Mouse (Mus musculus) midbrain, embryonic 10.5 days (tissue): Measurements from ENCODE around the gene Fam198b. TPM values are rescaled to one million over a fixed set of nuclear protein-coding genes. Genes with fewer than 3 reads are reported as not detected.

Experiments used
- DNase-seq: peaks from one replicate; pipeline ENCODE4 v3.0.0-alpha.2; 2017; ENCODE audit warnings: low spot score
- H3K27ac ChIP-seq: fragments of 300-500 bp; sonication (generic); replicated peaks from 2 replicates; pipeline ENCODE4 v1.5.1; 2016; ENCODE audit warnings: mild to moderate bottlenecking
- H3K27me3 ChIP-seq: fragments of 300-500 bp; sonication (generic); 2 replicates; pipeline ENCODE4 v1.6.1; 2016; ENCODE audit warnings: low read depth, mild to moderate bottlenecking; ENCODE audit not compliant: poor library complexity, severe bottlenecking
- H3K36me3 ChIP-seq: fragments of 300-500 bp; sonication (generic); 2 replicates; pipeline ENCODE4 v1.6.1; 2016; ENCODE audit warnings: mild to moderate bottlenecking, moderate library complexity
- H3K4me1 ChIP-seq: fragments of 300-500 bp; sonication (generic); 2 replicates; pipeline ENCODE4 v1.6.1; 2016
- H3K4me3 ChIP-seq: fragments of 300-500 bp; sonication (generic); 2 replicates; pipeline ENCODE4 v1.5.1; 2016; ENCODE audit warnings: mild to moderate bottlenecking, moderate library complexity
- H3K9me3 ChIP-seq: fragments of 300-500 bp; sonication (generic); replicated peaks from 2 replicates; pipeline ENCODE4 v1.6.1; 2016; ENCODE audit warnings: mild to moderate bottlenecking
- WGBS: fragments of 180-500 bp; shearing (Covaris S2); methylation state at CpG from one replicate; pipeline ENCODE4 v1.1.7; 2016; 5-methylcytosine and 5-hydroxymethylcytosine counted together
- polyA plus RNA-seq: library from polyadenylated mRNA; unstranded; fragments of >200 nt; fragmentation: Nextera tagmentation; extraction: Ambion mirVana; gene quantifications from 2 replicates; pipeline ENCODE4 v1.2.1, GENCODE M21; 2016

Gene Fam198b
- polyA plus RNA-seq, 1 experiment from 2014 or later: 2.0 TPM

GRCm38 (mm10) chr3:79887161-79887855 is 3.0 kb downstream of the Fam198b start:
- H3K36me3 ChIP-seq: no peaks in the 10 kb centered on the region
- no peaks in the 10 kb centered on the region for H3K9me3 ChIP-seq
- no peak overlapping the region for H3K4me3 ChIP-seq
- no peak for DNase-seq
- H3K27me3 ChIP-seq: no peaks in the 10 kb centered on the region
- 85% methylated on average over 8 of the region's 8 CpGs for WGBS
- H3K27ac ChIP-seq: no peak overlapping the region
- peaks cover 13% of the 10 kb centered on the region for H3K4me1 ChIP-seq

GRCm38 (mm10) chr3:79887966-79888365 is 3.6 kb downstream of the Fam198b start:
- Histone ChIP-seq H3K36me3 (no peaks in the 10 kb centered on the region), H3K9me3 (no peaks in the 10 kb centered on the region), H3K27me3 (no peaks in the 10 kb centered on the region), H3K27ac (no peak overlapping the region), H3K4me3 (no peak overlapping the region), H3K4me1 (peaks cover 13% of the 10 kb centered on the region)
- DNase-seq: no peak
- WGBS: 81% methylated on average over 2 of the region's 2 CpGs

GRCm38 (mm10) chr3:79897534-79898370 is 13.4 kb downstream of the Fam198b start:
- H3K27me3 ChIP-seq: no peaks in the 10 kb centered on the region
- H3K9me3 ChIP-seq: no peaks in the 10 kb centered on the region
- no peak overlapping the region for H3K27ac ChIP-seq
- no peaks in the 10 kb centered on the region for H3K36me3 ChIP-seq
- 86% methylated on average over 13 of the region's 13 CpGs for WGBS
- no peaks in the 10 kb centered on the region for H3K4me1 ChIP-seq
- no peak for DNase-seq
- H3K4me3 ChIP-seq: no peak overlapping the region

GRCm38 (mm10) chr3:79898514-79898913 is 14.2 kb downstream of the Fam198b start:
- Histone ChIP-seq H3K9me3 (no peaks in the 10 kb centered on the region), H3K27me3 (no peaks in the 10 kb centered on the region), H3K27ac (no peak overlapping the region), H3K4me3 (no peak overlapping the region), H3K4me1 (no peaks in the 10 kb centered on the region), H3K36me3 (no peaks in the 10 kb centered on the region)
- no peak for DNase-seq

GRCm38 (mm10) chr3:79899906-79900305 is 15.6 kb downstream of the Fam198b start:
- no peaks in the 10 kb centered on the region for H3K4me1 ChIP-seq
- no peaks in the 10 kb centered on the region for H3K9me3 ChIP-seq
- no peaks in the 10 kb centered on the region for H3K36me3 ChIP-seq
- no peaks in the 10 kb centered on the region for H3K27me3 ChIP-seq
- no peak overlapping the region for H3K27ac ChIP-seq
- H3K4me3 ChIP-seq: no peak overlapping the region
- no peak for DNase-seq
- WGBS: 89% methylated on average over 9 of the region's 9 CpGs

- no peak for DNase-seq
- H3K4me3 ChIP-seq: no peak overlapping the region
- 98% methylated on average over 2 of the region's 2 CpGs for WGBS
These were observed 16.2 kb downstream of the Fam198b start for GRCm38 (mm10) chr3:79900502-79900901.

GRCm38 (mm10) chr3:79901321-79901720 is 17.0 kb downstream of the Fam198b start:
- Histone ChIP-seq H3K27me3 (no peaks in the 10 kb centered on the region), H3K4me3 (no peak overlapping the region), H3K4me1 (no peaks in the 10 kb centered on the region), H3K36me3 (no peaks in the 10 kb centered on the region), H3K27ac (no peak overlapping the region), H3K9me3 (no peaks in the 10 kb centered on the region)
- 86% methylated on average over 6 of the region's 6 CpGs for WGBS
- no peak for DNase-seq

More at GRCm38 (mm10) chr3:79900502-79900901, 16.2 kb downstream of the Fam198b start:
- no peaks in the 10 kb centered on the region for H3K36me3 ChIP-seq
- no peak overlapping the region for H3K27ac ChIP-seq
- no peaks in the 10 kb centered on the region for H3K27me3 ChIP-seq
- no peaks in the 10 kb centered on the region for H3K4me1 ChIP-seq
- H3K9me3 ChIP-seq: no peaks in the 10 kb centered on the region

GRCm38 (mm10) chr3:79901734-79902133 is 17.4 kb downstream of the Fam198b start:
- no peaks in the 10 kb centered on the region for H3K36me3 ChIP-seq
- WGBS: 96% methylated on average over 4 of the region's 4 CpGs
- no peak overlapping the region for H3K27ac ChIP-seq
- H3K9me3 ChIP-seq: no peaks in the 10 kb centered on the region
- DNase-seq: no peak
- H3K27me3 ChIP-seq: no peaks in the 10 kb centered on the region
- no peak overlapping the region for H3K4me3 ChIP-seq
- H3K4me1 ChIP-seq: no peaks in the 10 kb centered on the region

GRCm38 (mm10) chr3:79903803-79904202 is 19.5 kb downstream of the Fam198b start:
- no peak overlapping the region for H3K4me3 ChIP-seq
- DNase-seq: no peak
- no peaks in the 10 kb centered on the region for H3K4me1 ChIP-seq
- H3K36me3 ChIP-seq: no peaks in the 10 kb centered on the region
- no peaks in the 10 kb centered on the region for H3K27me3 ChIP-seq
- no peak overlapping the region for H3K27ac ChIP-seq
- no peaks in the 10 kb centered on the region for H3K9me3 ChIP-seq
- WGBS: 67% methylated on average over 6 of the region's 6 CpGs

- Histone ChIP-seq H3K4me1 (no peaks in the 10 kb centered on the region), H3K27ac (no peak overlapping the region), H3K9me3 (no peaks in the 10 kb centered on the region), H3K36me3 (no peaks in the 10 kb centered on the region), H3K4me3 (no peak overlapping the region), H3K27me3 (no peaks in the 10 kb centered on the region)
- DNase-seq: no peak
- WGBS: 83% methylated on average over 10 of the region's 10 CpGs
These were observed 20.0 kb downstream of the Fam198b start for GRCm38 (mm10) chr3:79904238-79904757.

- Histone ChIP-seq H3K27ac (no peak overlapping the region), H3K4me3 (no peak overlapping the region), H3K27me3 (no peaks in the 10 kb centered on the region), H3K4me1 (no peaks in the 10 kb centered on the region), H3K9me3 (no peaks in the 10 kb centered on the region), H3K36me3 (no peaks in the 10 kb centered on the region)
- no peak for DNase-seq
These were observed 21.1 kb downstream of the Fam198b start for GRCm38 (mm10) chr3:79905397-79905796.

- WGBS: 84% methylated on average over 5 of the region's 5 CpGs
- Histone ChIP-seq H3K36me3 (no peaks in the 10 kb centered on the region), H3K27ac (no peak overlapping the region), H3K4me1 (no peaks in the 10 kb centered on the region), H3K27me3 (no peaks in the 10 kb centered on the region), H3K9me3 (no peaks in the 10 kb centered on the region), H3K4me3 (no peak overlapping the region)
- no peak for DNase-seq
These were observed 22.1 kb downstream of the Fam198b start for GRCm38 (mm10) chr3:79906250-79907045.
